ENCODE assay signal across 22 mouse cellular contexts in genomic region chr11:17188786-17189185, GRCm38 (mm10).
"Had no signal": no experiment of that assay in that cellular context is flagged by ENCODE, and none has a peak within 500 bp of the region (broad histone marks: within the 10 kb centered on the region; RNA-seq: fewer than 3 reads in every experiment).

No protein-coding gene starts in this region.

- ATAC-seq: hindbrain, embryonic 16.5 days; intestine, postnatal 0 days had no signal

- H3K9me3 ChIP-seq: heart, embryonic 10.5 days; heart, embryonic 12.5 days; limb, embryonic 10.5 days; limb, embryonic 12.5 days; liver, embryonic 13.5 days; liver, embryonic 15.5 days had no signal

- H3K9ac ChIP-seq: heart, embryonic 12.5 days; hindbrain, embryonic 14.5 days; limb, embryonic 12.5 days; liver, embryonic 13.5 days; liver, embryonic 15.5 days had no signal

- H3K27ac ChIP-seq: heart, embryonic 10.5 days; hindbrain, embryonic 14.5 days; layer of hippocampus, adult 2 months; left cerebral cortex, adult 2 months; limb, embryonic 10.5 days; limb, embryonic 12.5 days; liver, embryonic 13.5 days; liver, embryonic 15.5 days had no signal

- H3K4me2 ChIP-seq: heart, embryonic 12.5 days; hindbrain, embryonic 14.5 days; limb, embryonic 12.5 days; liver, embryonic 11.5 days; liver, embryonic 13.5 days; liver, embryonic 15.5 days had no signal

- H3K27me3 ChIP-seq: heart, embryonic 12.5 days; limb, embryonic 12.5 days; liver, embryonic 13.5 days; liver, embryonic 15.5 days had no signal

- H3K4me1 ChIP-seq: heart, embryonic 10.5 days; limb, embryonic 12.5 days; liver, embryonic 15.5 days had no signal

- DNase-seq: gastrocnemius, postnatal 25 days; heart, adult 18-20 months; heart, postnatal 10 days; heart, postnatal 4 days; kidney, adult 18-20 months; kidney, adult 8-10 months; kidney, postnatal 10 days; kidney, postnatal 25 days; kidney, postnatal 4 days; liver; liver, embryonic 13.5 days had no signal

- H3K4me3 ChIP-seq: heart, embryonic 10.5 days; heart, embryonic 12.5 days; layer of hippocampus, adult 2 months; left cerebral cortex, adult 2 months; limb, embryonic 10.5 days; limb, embryonic 12.5 days; liver, embryonic 13.5 days; liver, embryonic 15.5 days had no signal

- H3K36me3 ChIP-seq: heart, embryonic 12.5 days; liver, embryonic 13.5 days; liver, embryonic 15.5 days had no signal
